Mouse (Mus musculus) kidney, postnatal 0 days (tissue): ENCODE data around the gene BC107364. TPM values are rescaled to one million over a fixed set of nuclear protein-coding genes. Genes with fewer than 3 reads are reported as not detected.
"Not testable (repeated sequence)": the region's sequence is repeated elsewhere in the genome, so short reads cannot be mapped to it uniquely, and the experiment has no call there.

Experiments used
- ATAC-seq: fragments of 200-750 bp; cut with Nextera tagmentation; replicated peaks from 2 replicates; pipeline ENCODE4 v1.8.0; 2017; ENCODE audit warnings: low read depth, moderate number of reproducible peaks, moderate TSS enrichment, moderate library complexity; ENCODE audit not compliant: low FRiP score
- DNase-seq: peaks from one replicate; pipeline ENCODE4 v3.0.0-alpha.2; 2016; ENCODE audit warnings: low spot score
- H3K27ac ChIP-seq: fragments of 300-500 bp; sonication (generic); 2 replicates; pipeline ENCODE4 v1.5.1; 2014; ENCODE audit warnings: mild to moderate bottlenecking
- H3K27me3 ChIP-seq: fragments of 300-500 bp; sonication (generic); 2 replicates; pipeline ENCODE4 v1.6.1; 2014; ENCODE audit warnings: low read length, mixed read lengths; ENCODE audit not compliant: insufficient read depth
- H3K36me3 ChIP-seq: fragments of 300-500 bp; sonication (generic); 2 replicates; pipeline ENCODE4 v1.6.1; 2014; ENCODE audit warnings: low read length, mixed read lengths; ENCODE audit not compliant: insufficient read depth
- H3K4me1 ChIP-seq: fragments of 300-500 bp; sonication (generic); replicated peaks from 2 replicates; pipeline ENCODE4 v1.6.1; 2014; ENCODE audit warnings: antibody characterized with exemption, low read length, mixed read lengths; ENCODE audit not compliant: insufficient read depth
- H3K4me2 ChIP-seq: fragments of 300-500 bp; sonication (generic); 2 replicates; pipeline ENCODE4 v1.6.1; 2014; ENCODE audit warnings: mild to moderate bottlenecking, low read length, moderate library complexity, mixed read lengths
- H3K4me3 ChIP-seq: fragments of 300-500 bp; sonication (generic); replicated peaks from 2 replicates; pipeline ENCODE4 v1.5.1; 2014; ENCODE audit warnings: low read depth, low read length
- H3K9ac ChIP-seq: fragments of 300-500 bp; sonication (generic); 2 replicates; pipeline ENCODE4 v1.6.1; 2014; ENCODE audit warnings: low read depth, low read length
- H3K9me3 ChIP-seq: fragments of 300-500 bp; sonication (generic); replicated peaks from 2 replicates; pipeline ENCODE4 v1.6.1; 2016; ENCODE audit warnings: low read length, inconsistent platforms, mixed read lengths
- CTCF ChIP-seq: IDR thresholded peaks from 2 replicates; pipeline ENCODE4 v1.5.1; 2016; ENCODE audit warnings: antibody characterized with exemption, low read depth, mild to moderate bottlenecking, moderate library complexity
- WGBS: fragments of 180-500 bp; shearing (Covaris S2); extraction: QIAGEN DNeasy Blood & Tissue Kit; methylation state at CpG from one replicate; pipeline ENCODE4 v1.1.7; 2014; 5-methylcytosine and 5-hydroxymethylcytosine counted together
- polyA plus RNA-seq: library from polyadenylated mRNA; unstranded; fragments of >200 nt; fragmentation: Nextera tagmentation; extraction: Ambion mirVana; gene quantifications from 2 replicates; pipeline ENCODE4 v1.2.1, GENCODE M21; 2015

The BC107364 gene
- polyA plus RNA-seq, 1 experiment from 2014 or later = 0.51 TPM

DNA sequence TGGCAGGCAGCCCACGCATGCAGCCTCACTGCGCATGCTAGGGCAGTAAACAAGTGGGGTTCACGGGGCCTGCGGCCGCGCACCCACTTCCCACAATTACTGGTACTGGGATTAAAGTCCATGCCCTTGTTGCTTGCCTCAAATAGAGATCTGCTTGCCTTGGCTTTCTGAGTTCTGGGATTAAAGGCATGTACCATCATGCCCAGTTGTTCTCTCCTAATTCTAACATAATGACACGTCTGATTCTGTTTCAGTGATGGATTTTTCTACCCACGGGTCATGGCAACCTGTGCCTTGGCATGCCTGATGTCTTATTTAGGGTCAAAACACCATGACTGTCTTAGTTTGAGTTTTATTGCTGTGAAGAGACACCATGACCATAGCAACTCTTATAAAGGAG, 15.5 kb upstream of the BC107364 start:
- TF ChIP-seq CTCF = no peak

DNA sequence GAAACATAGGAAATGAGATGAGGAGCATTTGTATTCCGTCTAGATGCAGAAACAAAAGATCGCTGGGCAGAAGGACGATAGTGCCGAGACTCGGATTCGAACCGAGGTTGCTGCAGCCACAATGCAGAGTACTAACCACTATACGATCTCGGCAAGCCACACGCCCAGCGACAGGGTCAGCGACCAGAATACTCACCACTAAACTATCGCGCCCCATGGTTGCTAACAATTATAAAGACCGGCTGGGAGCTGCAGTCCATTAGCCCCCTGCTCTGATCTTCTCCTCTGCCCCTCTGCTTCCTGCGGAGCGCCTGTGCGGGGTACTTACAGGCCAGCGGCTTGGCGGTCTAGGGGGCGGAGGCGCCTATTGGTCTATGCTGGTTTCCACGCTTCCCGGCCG, 11.8 kb upstream of the BC107364 start:
- H3K4me2 ChIP-seq = no peak overlapping the region
- TF ChIP-seq CTCF = no peak
- no peak overlapping the region for H3K9ac ChIP-seq
- no peaks in the 10 kb centered on the region for H3K36me3 ChIP-seq
- no peaks in the 10 kb centered on the region for H3K9me3 ChIP-seq
- DNase-seq = no peak
- H3K27me3 ChIP-seq = peaks cover 5% of the 10 kb centered on the region; the same call in 1 of the 2 replicates
- no peak overlapping the region for H3K27ac ChIP-seq
- no peaks in the 10 kb centered on the region for H3K4me1 ChIP-seq
- no peak overlapping the region for H3K4me3 ChIP-seq
- WGBS = 16% methylated on average over 25 of the region's 25 CpGs
- no peak for ATAC-seq

More for the DNA sequence above, 15.5 kb upstream of the BC107364 start:
- DNase-seq (no peak), ATAC-seq (no peak)
- Histone ChIP-seq H3K27me3 (peaks cover 5% of the 10 kb centered on the region; the same call in 1 of the 2 replicates), H3K9ac (no peak overlapping the region), H3K9me3 (no peaks in the 10 kb centered on the region), H3K4me1 (no peaks in the 10 kb centered on the region), H3K4me2 (no peak overlapping the region), H3K4me3 (no peak overlapping the region), H3K36me3 (no peaks in the 10 kb centered on the region), H3K27ac (no peak overlapping the region)
- WGBS = 88% methylated on average over 8 of the region's 8 CpGs

DNA sequence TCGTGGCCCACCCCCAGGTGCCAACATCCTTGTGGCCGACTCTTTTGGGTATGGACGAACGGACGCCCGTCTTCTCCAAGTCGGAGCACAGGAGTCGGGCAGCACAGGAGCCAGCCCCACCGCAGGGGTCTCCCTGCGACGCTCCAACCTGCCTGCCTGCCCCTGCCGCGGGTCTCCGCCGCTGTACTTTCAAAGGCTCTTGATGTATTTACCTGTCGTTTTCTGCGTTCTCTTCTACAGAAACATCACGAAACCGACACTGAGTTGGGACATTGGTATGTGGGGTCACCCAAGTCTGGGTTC, 8.4 kb upstream of the BC107364 start:
- not testable (repeated sequence) for ATAC-seq

DNA sequence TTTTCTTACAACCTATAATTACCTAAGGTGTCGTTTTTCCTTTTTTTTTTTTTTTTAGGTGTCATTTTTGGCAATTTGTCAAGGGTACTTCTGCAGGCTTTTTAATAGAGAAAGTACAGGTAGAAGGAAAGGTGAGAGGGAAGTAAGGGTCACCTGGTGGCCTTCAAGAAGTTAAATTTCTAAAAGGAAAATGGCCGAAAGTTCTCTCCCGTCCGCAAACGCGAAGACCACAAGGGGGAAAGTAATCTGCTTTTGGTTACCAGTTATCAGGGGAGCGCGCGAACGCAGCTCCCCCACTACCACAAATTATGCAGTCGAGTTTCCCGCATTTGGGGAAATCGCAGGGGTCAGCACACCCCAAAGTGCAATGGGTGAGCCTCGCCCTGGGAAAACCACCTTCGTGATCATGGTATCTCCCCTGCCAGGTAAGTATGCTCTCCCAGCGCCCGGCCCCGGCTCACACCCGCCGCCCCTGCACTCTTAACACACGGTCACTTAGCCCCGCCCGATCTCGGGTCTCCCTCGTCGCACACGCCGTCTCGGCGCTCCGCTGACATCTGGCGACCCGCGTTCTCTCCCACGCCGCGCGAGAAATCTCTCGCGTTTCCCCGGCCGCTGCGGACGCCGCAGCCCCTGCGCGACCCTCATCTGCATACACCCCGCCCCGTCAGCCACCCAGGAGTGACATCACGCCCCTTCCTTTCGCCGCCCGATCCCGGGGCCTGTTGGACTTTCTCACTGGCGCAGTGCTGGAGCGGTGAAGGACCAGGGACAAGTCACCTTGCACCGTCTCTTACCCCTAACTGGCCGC, 7.9 kb upstream of the BC107364 start:
- H3K4me2 ChIP-seq, H3K4me1 ChIP-seq, H3K36me3 ChIP-seq, H3K9ac ChIP-seq, H3K4me3 ChIP-seq, H3K9me3 ChIP-seq, H3K27me3 ChIP-seq, DNase-seq, H3K27ac ChIP-seq: not testable (repeated sequence)
- ATAC-seq = peak; percentile 88
- 0% methylated on average over 1 of the region's 58 CpGs for WGBS

More for the DNA sequence above, 8.4 kb upstream of the BC107364 start:
- WGBS = no CpG with 5 or more reads among the region's 19 CpGs
- H3K27me3 ChIP-seq, H3K9me3 ChIP-seq, H3K27ac ChIP-seq, H3K4me3 ChIP-seq, H3K4me1 ChIP-seq, DNase-seq, H3K9ac ChIP-seq, H3K36me3 ChIP-seq, H3K4me2 ChIP-seq: not testable (repeated sequence)

DNA sequence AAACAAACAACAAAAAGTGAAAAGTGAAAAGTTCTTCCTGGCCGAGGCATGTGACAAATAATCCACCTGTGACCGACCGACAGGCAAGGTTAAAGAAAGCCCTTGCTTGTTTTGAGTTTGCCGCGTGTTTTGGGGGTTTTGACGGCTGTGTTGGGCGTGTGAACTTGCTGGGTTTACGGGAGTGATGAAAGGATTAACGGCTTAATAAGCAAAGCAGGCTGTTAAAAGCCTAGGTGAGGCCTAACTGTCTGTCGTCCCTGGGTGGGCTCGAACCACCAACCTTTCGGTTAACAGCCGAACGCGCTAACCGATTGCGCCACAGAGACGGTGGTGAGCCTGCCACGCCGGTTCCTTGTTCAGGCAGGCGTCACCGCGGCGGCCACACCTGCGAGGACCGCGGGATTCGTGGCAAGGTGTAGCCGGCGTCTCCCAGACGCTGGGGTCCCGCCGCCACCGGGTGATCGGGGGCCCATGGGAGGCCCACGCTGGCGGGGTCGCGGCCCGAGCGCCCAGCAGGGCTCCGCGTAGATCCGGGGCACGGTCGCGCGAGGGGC, 6.9 kb upstream of the BC107364 start:
- H3K27ac ChIP-seq, DNase-seq, H3K9ac ChIP-seq, H3K27me3 ChIP-seq, ATAC-seq, H3K36me3 ChIP-seq, H3K9me3 ChIP-seq, H3K4me2 ChIP-seq, H3K4me1 ChIP-seq, H3K4me3 ChIP-seq: not testable (repeated sequence)
- WGBS = no CpG with 5 or more reads among the region's 48 CpGs

DNA sequence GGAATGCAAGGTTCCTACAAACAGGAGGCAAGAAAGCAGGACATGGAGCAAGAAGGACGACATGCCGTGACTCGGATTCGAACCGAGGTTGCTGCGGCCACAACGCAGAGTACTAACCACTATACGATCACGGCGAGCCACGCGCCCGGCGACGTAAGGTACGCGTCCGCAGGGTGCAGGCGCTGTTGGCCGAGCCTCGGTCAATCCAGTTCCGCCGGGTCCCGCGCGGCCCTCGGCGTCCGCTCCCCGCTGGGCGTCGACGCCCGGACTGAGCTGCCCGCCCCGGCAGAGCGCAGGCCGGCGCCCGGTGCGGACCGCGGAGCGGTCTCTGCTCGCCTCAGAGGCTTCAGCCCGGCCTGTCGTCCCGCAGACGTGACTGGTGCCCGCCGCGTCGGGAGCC, 5.9 kb upstream of the BC107364 start:
- H3K4me3 ChIP-seq, H3K36me3 ChIP-seq, H3K27ac ChIP-seq, H3K9me3 ChIP-seq, H3K27me3 ChIP-seq, H3K4me2 ChIP-seq, H3K9ac ChIP-seq, DNase-seq, H3K4me1 ChIP-seq: not testable (repeated sequence)
- ATAC-seq = 0 out of 2 replicates have a peak, but pooled peaks have one; percentile 21
- no CpG with 5 or more reads among the region's 53 CpGs for WGBS

DNA sequence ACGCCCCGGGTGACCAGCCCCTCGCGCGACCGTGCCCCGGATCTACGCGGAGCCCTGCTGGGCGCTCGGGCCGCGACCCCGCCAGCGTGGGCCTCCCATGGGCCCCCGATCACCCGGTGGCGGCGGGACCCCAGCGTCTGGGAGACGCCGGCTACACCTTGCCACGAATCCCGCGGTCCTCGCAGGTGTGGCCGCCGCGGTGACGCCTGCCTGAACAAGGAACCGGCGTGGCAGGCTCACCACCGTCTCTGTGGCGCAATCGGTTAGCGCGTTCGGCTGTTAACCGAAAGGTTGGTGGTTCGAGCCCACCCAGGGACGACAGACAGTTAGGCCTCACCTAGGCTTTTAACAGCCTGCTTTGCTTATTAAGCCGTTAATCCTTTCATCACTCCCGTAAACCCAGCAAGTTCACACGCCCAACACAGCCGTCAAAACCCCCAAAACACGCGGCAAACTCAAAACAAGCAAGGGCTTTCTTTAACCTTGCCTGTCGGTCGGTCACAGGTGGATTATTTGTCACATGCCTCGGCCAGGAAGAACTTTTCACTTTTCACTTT, 847 bp downstream of the BC107364 start:
- not testable (repeated sequence) for H3K9me3 ChIP-seq, H3K4me1 ChIP-seq, DNase-seq, H3K27ac ChIP-seq, ATAC-seq, H3K4me3 ChIP-seq, H3K36me3 ChIP-seq, H3K4me2 ChIP-seq, H3K27me3 ChIP-seq, H3K9ac ChIP-seq
- no CpG with 5 or more reads among the region's 50 CpGs for WGBS

DNA sequence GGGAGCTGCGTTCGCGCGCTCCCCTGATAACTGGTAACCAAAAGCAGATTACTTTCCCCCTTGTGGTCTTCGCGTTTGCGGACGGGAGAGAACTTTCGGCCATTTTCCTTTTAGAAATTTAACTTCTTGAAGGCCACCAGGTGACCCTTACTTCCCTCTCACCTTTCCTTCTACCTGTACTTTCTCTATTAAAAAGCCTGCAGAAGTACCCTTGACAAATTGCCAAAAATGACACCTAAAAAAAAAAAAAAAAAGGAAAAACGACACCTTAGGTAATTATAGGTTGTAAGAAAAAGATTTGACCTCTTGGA, 1.6 kb downstream of the BC107364 start:
- H3K4me3 ChIP-seq, H3K9me3 ChIP-seq, H3K9ac ChIP-seq, H3K27ac ChIP-seq, H3K4me1 ChIP-seq, H3K4me2 ChIP-seq, ATAC-seq, DNase-seq, H3K36me3 ChIP-seq, H3K27me3 ChIP-seq: not testable (repeated sequence)
- WGBS = 0% methylated on average over 1 of the region's 10 CpGs

DNA sequence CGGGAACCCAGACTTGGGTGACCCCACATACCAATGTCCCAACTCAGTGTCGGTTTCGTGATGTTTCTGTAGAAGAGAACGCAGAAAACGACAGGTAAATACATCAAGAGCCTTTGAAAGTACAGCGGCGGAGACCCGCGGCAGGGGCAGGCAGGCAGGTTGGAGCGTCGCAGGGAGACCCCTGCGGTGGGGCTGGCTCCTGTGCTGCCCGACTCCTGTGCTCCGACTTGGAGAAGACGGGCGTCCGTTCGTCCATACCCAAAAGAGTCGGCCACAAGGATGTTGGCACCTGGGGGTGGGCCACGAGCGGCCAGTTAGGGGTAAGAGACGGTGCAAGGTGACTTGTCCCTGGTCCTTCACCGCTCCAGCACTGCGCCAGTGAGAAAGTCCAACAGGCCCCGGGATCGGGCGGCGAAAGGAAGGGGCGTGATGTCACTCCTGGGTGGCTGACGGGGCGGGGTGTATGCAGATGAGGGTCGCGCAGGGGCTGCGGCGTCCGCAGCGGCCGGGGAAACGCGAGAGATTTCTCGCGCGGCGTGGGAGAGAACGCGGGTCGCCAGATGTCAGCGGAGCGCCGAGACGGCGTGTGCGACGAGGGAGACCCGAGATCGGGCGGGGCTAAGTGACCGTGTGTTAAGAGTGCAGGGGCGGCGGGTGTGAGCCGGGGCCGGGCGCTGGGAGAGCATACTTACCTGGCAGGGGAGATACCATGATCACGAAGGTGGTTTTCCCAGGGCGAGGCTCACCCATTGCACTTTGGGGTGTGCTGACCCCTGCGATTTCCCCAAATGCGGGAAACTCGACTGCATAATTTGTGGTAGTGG, 2.1 kb downstream of the BC107364 start:
- ATAC-seq = peak; percentile 90
- H3K9ac ChIP-seq = not testable (repeated sequence)

More for the DNA sequence above, 2.1 kb downstream of the BC107364 start:
- not testable (repeated sequence) for DNase-seq, H3K4me2 ChIP-seq, H3K27me3 ChIP-seq, H3K27ac ChIP-seq, H3K36me3 ChIP-seq, H3K9me3 ChIP-seq, H3K4me3 ChIP-seq, H3K4me1 ChIP-seq
- no CpG with 5 or more reads among the region's 68 CpGs for WGBS
